Mouse (Mus musculus) E14TG2a.4 (cell line): ENCODE results near the gene Rasgef1b.

Experiments used
- CTCF ChIP-seq: conservative IDR thresholded peaks from 2 replicates; pipeline ENCODE4 v1.5.1; 2014; ENCODE audit warnings: low read length
- NANOG ChIP-seq: IDR thresholded peaks from 2 replicates; pipeline ENCODE4 v1.6.1; 2014; ENCODE audit warnings: borderline replicate concordance, low read length, mixed read lengths

- TF ChIP-seq CTCF = no peak
- TF ChIP-seq NANOG = no peak
Observed at GRCm38 (mm10) chr5:99360531-99360930, 368.3 kb downstream of the Rasgef1b start.
